Mouse (Mus musculus) lung, postnatal 10 days (tissue): ENCODE results near the gene Fshr.
"Not testable (repeated sequence)": the region's sequence is repeated elsewhere in the genome, so short reads cannot be mapped to it uniquely, and the experiment has no call there.

Experiments
- DNase-seq: peaks from one replicate; pipeline ENCODE4 v3.0.0; 2021

The Fshr gene

DNA sequence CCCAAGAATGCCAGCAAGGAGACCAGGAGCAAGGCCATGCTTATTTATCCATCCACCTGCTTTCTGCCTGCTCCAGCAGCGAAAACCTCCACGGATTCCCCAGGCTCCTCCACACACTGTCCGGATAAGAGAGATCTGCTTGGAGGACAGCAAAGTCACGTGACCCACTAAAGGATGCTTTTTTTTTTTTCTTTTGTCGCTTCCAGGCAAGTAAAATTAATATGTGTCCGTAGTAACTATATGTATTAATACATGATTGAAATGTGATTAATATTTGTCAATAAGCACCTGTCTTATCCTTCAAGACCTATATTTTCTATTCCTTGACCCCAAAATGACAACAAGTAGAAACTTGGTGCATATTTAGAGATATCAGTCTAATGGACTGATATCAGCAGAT, at the start of gene Fshr:
Gene Fshr, minus strand, starts transcription at position 101 of the 400 bp plus-strand sequence.
- DNase-seq = no peak

DNA sequence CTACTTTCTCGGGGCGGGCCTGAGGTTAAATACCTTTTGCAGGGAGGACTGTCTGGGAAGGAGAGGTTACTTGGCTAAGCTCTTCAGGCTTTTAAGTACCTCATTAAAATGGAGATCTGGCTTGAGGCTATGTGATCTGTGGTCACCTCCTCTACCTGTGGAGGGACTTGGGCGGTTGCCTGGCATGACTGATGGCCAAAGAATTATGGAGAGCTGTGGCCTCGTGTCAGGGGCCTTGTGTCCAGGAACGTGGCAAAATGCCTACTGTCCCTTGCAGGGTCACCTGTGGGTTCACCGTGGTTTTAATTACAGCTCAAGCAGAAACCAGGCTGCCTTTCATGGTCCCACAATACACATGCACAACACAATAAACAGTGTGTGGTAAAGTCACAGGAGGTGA, 1.7 kb upstream of the Fshr start:
- no peak for DNase-seq

DNA sequence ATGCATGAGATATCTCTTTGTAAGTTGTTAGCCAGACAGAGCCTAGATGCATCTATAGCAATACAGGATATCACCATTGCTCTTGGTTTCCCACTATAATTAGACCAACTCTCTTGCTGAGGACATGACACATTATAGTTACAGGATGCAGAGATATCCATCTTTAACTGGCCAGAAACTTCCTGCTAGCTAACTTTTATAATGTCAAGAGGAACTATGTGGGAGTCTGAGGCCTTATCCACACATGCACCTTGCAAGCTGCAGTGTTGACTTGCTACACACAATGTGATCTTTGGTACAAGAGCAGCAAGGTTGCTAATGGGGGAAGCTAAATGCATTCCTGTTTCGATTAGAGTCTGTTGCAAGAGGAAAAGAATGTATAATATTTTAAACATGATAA, 26.9 kb downstream of the Fshr start:
- DNase-seq = no peak

DNA sequence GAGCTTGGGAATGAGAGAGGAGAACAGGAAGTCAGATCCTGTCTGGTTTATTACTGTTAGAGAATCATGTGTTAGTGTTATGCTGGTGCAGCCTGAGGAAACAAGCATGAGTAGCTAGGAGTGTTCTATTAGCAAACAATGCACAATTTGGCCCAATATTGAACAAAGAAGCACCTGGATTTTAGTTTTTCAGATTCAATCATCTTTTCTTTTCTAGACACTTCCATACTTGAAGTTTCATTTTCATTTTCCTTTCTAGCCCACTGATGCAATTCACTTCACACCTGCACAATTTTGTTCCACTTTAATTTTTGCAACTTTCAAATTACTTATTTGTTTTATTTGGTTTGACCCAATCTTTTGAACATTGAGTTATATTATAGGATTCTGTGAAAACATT, 35.7 kb downstream of the Fshr start:
- no peak for DNase-seq

- no peak for DNase-seq
These were observed 38.0 kb downstream of the Fshr start for GRCm38 (mm10) chr17:89162475-89162874.

DNA sequence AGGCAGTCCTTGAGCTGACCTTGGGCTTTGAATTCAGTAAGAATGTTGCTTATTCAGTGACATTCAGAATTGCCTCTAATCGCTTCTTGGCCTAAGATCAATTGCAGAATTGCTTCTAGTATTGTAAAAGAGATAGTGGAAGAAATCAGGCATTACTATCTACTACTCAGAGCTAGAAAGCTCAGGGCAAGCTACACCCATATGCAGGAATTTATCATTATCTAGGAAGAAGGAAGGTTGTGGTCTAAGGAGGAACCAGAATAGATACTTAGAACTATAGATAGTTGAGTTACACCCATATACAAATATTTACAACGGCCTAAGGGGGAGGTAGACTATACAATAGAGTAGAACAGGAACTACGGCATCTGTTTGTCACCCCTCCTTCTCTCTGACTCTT, 41.1 kb downstream of the Fshr start:
- DNase-seq = not testable (repeated sequence)

DNA sequence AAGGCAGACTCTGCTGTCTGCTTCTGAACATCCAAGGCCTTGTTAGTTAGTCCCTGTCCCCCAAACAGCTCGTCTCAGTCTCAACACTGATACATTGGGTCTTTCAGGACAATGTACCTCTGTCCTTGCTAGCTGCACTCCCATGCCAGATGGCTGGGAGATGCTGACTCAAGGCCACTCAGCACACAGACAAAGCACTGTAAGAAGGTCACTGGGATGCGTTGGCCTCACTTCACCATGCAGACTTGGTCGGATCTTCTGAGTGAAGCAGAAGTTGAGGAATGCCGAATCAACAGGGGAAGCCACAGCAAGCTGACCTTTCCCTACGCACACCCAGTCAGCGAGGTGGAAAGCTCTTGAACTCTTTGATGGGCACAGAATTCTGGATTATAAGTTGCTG, 55.7 kb downstream of the Fshr start:
- no peak for DNase-seq

DNA sequence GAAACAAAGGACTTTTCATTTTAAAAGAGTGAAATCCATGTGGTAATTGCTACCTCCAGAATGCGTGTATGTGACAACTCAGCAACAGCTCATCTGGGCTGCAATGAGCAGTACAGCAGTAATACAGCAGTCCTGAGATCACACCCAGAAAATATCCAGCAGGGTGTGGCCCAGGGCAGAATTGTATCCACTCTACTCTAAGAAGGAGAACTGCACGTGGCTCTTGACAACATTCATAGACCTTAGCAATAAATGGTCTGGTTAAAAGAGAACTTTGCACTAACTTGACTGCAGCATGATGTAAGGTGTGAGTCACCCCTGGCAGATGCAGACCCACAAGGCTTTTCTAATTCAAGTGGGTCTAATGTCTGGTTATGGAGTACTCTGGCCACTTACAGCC, 80.5 kb downstream of the Fshr start:
- no peak for DNase-seq

DNA sequence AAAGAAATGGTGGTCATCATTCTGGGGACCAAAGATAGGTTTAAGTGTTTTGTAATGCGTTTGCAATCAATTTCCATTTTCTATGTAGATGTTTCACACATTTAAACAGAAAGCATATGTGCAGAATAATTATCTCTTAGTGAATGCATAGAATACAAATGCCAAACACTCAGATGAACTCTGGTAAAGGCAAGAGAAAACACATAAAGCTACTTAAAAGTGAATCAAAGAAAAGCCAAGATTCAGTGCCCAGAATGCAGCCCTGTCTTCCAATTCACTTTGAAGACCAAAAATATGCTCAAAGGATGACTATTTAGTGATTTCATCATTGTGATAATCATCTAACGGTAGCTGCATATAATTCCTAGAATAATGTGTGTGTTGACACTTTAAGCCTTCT, 81.2 kb downstream of the Fshr start:
- DNase-seq = no peak

GRCm38 (mm10) chr17:89113944-89114343, 86.5 kb downstream of the Fshr start:
- no peak for DNase-seq

DNA sequence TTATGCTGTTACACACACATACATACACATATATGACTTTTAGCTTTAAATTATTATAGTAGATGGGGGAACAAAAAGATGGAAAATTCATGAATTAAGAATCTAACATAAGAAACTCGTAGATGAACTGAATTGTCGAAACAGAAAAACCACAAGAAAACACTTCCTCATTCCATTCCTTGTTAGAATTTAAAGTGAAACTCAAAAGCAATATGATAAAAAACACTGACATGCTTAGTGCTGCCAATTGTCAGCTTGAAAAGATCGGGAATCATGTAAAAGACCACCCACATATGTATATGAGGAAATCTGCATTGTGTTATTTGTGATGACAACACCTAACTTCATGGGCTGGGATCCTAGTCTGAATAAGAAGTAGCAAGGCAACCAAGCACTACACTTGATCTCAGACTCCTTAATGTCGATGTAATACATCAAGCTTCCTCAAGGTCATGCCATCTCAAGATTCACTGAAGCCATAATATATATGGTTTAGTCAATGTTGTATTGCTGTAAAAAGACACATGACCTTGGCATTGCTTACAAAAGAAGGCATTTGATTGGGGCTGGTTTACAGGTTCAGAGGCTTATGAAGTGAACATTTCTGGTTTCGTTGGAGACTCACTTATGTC, 99.6 kb downstream of the Fshr start:
- DNase-seq = no peak

DNA sequence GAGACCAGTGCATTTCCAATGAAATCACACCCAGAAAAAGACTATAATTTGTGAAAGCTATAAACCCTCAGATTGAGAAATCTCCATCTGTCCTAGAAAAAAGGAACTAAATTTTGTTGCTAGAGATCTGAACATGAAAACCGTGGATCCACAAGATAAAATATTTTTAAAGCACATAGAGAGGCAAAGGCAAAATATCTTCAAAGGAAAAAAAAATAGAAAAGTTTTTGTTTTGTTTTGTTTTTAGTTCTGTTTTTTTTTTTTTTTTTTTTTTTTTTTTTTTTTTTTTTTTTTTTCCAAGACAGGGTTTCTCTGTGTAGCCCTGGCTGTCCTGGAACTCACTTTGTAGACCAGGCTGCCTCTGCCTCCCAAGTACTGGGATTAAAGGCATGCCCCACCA, 100.7 kb downstream of the Fshr start:
- DNase-seq = not testable (repeated sequence)

- no peak for DNase-seq
These were observed 110.6 kb downstream of the Fshr start for GRCm38 (mm10) chr17:89089692-89090475.

- no peak for DNase-seq
These were observed 117.6 kb downstream of the Fshr start for GRCm38 (mm10) chr17:89082897-89083296.

DNA sequence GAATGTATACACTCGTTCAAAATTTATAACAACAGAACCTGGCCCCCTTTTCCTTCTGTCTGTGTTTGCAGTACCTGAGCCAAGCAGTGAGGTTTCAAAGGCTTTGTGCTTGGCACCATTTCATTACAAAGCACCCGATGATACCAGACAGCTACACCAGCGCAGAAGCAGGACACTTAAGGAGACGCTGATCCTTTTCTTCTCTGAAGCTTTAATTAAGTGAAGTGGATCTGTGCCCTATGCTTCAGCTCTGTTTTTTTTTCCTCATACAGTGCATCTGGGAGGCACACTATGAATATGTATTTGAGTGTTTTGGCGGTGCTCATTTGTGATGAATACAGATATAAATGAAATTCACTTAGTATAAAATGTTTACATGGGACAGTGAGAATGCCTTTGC, 120.8 kb downstream of the Fshr start:
- no peak for DNase-seq

- DNase-seq = no peak
These were observed 136.0 kb downstream of the Fshr start for GRCm38 (mm10) chr17:89064327-89065095.

- no peak for DNase-seq
These were observed 138.0 kb downstream of the Fshr start for GRCm38 (mm10) chr17:89062348-89062949.

- no peak for DNase-seq
These were observed 149.4 kb downstream of the Fshr start for GRCm38 (mm10) chr17:89051031-89051563.

- DNase-seq = no peak
These were observed 151.4 kb downstream of the Fshr start for GRCm38 (mm10) chr17:89049071-89049470.

- no peak for DNase-seq
These were observed 154.5 kb downstream of the Fshr start for GRCm38 (mm10) chr17:89046016-89046415.

GRCm38 (mm10) chr17:89036723-89037122, 163.8 kb downstream of the Fshr start:
- no peak for DNase-seq

DNA sequence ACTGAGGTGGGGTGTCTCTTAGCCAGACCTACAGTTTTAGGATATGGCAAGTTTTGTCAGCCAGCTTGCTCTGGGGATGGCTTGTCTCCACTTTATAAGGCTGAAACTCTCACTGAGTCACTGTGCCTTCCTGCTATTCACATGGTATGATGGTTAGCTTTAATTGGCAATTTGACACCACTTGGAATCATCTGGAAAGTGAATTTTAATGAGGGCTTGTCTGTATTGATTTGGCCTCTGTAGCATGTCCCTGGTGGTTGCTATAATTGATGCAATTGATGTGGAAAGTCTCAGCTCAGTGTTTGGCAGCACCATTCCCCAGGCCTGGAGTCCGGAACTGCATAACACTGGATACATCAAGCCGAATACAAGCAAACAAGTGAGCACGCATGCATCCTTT, 164.4 kb downstream of the Fshr start:
- no peak for DNase-seq

DNA sequence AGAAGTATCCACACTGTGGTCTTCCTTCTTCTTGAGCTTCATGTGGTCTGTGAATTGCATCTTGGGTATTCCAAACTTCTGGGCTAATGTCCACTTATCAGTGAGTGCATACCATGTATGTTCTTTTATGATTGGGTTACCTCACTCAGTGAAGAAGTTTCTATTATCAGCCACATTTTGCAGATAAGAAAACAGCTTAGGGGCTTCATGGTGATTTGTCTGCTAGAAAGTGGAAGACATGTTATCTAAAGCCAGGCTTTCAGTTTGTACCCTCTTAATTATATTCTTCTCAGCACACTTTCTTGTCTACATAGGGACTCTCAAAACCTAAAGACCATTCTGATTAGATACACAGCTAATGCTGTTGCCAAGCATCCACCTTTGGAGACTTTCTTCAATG, 165.8 kb downstream of the Fshr start:
- DNase-seq = no peak
